In the genomic region with DNA sequence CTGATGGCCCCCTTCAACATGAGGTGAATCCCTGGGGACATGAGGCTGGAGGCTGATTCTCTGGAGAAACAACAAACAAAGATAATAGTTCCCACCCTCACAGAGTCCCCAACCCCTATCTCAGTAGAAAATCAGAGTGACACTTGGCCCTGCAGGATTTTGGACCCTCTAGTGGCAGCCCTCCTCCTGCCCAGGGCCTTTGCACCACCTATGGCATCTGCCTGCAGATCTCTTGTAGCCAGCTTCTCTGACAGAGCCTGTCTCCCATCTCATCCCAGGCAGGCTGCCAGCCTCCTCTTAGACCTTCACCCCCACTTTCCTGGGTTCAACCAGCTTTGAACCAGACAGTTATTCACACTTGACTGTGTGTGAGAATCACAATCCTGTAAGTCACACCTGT, we compare ENCODE assay signal across 27 mouse cellular contexts. TPM values are rescaled to one million over a fixed set of nuclear protein-coding genes. Genes with fewer than 3 reads are reported as not detected.
DNase-seq lines count a peak whose midpoint lies in the region; ATAC-seq and TF ChIP-seq lines count a peak whose summit lies in the region.
"Had no signal": no experiment of that assay in that cellular context is flagged by ENCODE, and none has a peak within 500 bp of the region (broad histone marks: within the 10 kb centered on the region; RNA-seq: fewer than 3 reads in every experiment).

No protein-coding gene starts in this region.

- peaks cover 50% of the 10 kb centered on the region for H3K36me3 ChIP-seq in forebrain, embryonic 10.5 days (replicated peaks)
- H3K36me3 ChIP-seq in forebrain, embryonic 15.5 days: peaks cover 16% of the 10 kb centered on the region; the same call in 1 of the 2 replicates
- peaks cover 35% of the 10 kb centered on the region for H3K36me3 ChIP-seq in intestine, embryonic 14.5 days (ENCODE audit: control insufficient read depth, insufficient read depth, low read length)
- H3K36me3 ChIP-seq in intestine, postnatal 0 days (ENCODE audit: control insufficient read depth, insufficient read depth): peaks cover 33% of the 10 kb centered on the region
- H3K36me3 ChIP-seq in megakaryocyte, embryonic 14.5 days (replicated peaks; ENCODE audit: low read length): peaks cover 66% of the 10 kb centered on the region
- H3K36me3 ChIP-seq in limb, embryonic 13.5 days: peaks cover 46% of the 10 kb centered on the region

- peak; percentile 5 for DNase-seq in forebrain, embryonic 10.5 days (ENCODE audit: extremely low spot score, low spot score)
- DNase-seq in intestine, embryonic 14.5 days (ENCODE audit: low spot score): peak; percentile 21
- DNase-seq: adrenal gland, postnatal 14 days; forebrain, postnatal 0 days; gastrocnemius, postnatal 14 days; kidney, adult 9 months; kidney, postnatal 10 days; layer of hippocampus, postnatal 36 days; lung, postnatal 4 days; midbrain, embryonic 14.5 days; thymus, postnatal 14 days had no signal

- no peaks in the 10 kb centered on the region for H3K9me3 ChIP-seq in forebrain, embryonic 10.5 days
- H3K9me3 ChIP-seq in forebrain, embryonic 15.5 days: no peaks in the 10 kb centered on the region
- H3K9me3 ChIP-seq in intestine, embryonic 14.5 days (ENCODE audit: control insufficient read depth, low read length): no peaks in the 10 kb centered on the region
- no peaks in the 10 kb centered on the region for H3K9me3 ChIP-seq in intestine, postnatal 0 days (ENCODE audit: control insufficient read depth)
- H3K9me3 ChIP-seq in megakaryocyte, embryonic 14.5 days: no peaks in the 10 kb centered on the region
- no peaks in the 10 kb centered on the region for H3K9me3 ChIP-seq in limb, embryonic 13.5 days
- H3K9me3 ChIP-seq: embryonic facial prominence, embryonic 13.5 days; heart, embryonic 12.5 days; limb, embryonic 15.5 days had no signal

- H3K27me3 ChIP-seq in forebrain, embryonic 10.5 days (ENCODE audit: poor library complexity, severe bottlenecking): no peaks in the 10 kb centered on the region
- no peaks in the 10 kb centered on the region for H3K27me3 ChIP-seq in forebrain, embryonic 15.5 days
- H3K27me3 ChIP-seq in intestine, embryonic 14.5 days (replicated peaks; ENCODE audit: control insufficient read depth, insufficient read depth, low read length): no peaks in the 10 kb centered on the region
- no peaks in the 10 kb centered on the region for H3K27me3 ChIP-seq in intestine, postnatal 0 days (replicated peaks; ENCODE audit: control insufficient read depth, insufficient read depth, low read length)
- H3K27me3 ChIP-seq in megakaryocyte, embryonic 14.5 days (replicated peaks): no peaks in the 10 kb centered on the region
- H3K27me3 ChIP-seq in limb, embryonic 13.5 days: no peaks in the 10 kb centered on the region
- H3K27me3 ChIP-seq: limb, embryonic 15.5 days had no signal

- no peak overlapping the region for H3K4me3 ChIP-seq in forebrain, embryonic 10.5 days
- H3K4me3 ChIP-seq in forebrain, embryonic 15.5 days: no peak overlapping the region
- no peak overlapping the region for H3K4me3 ChIP-seq in intestine, embryonic 14.5 days (ENCODE audit: low read depth, low read length)
- no peak overlapping the region for H3K4me3 ChIP-seq in intestine, postnatal 0 days (ENCODE audit: low read depth, low read length)
- H3K4me3 ChIP-seq in megakaryocyte, embryonic 14.5 days (replicated peaks): peak overlapping the region; percentile 24
- no peak overlapping the region for H3K4me3 ChIP-seq in limb, embryonic 13.5 days

- TF ChIP-seq CTCF in intestine, postnatal 0 days (IDR thresholded peaks at IDR 0.05; ENCODE audit: low read depth): no peak

- peaks cover 40% of the 10 kb centered on the region for H3K4me1 ChIP-seq in forebrain, embryonic 10.5 days
- H3K4me1 ChIP-seq in forebrain, embryonic 15.5 days: peaks cover 38% of the 10 kb centered on the region
- H3K4me1 ChIP-seq in intestine, embryonic 14.5 days (replicated peaks; ENCODE audit: control insufficient read depth, insufficient read depth, low read length): peaks cover 12% of the 10 kb centered on the region; the same call in 1 of the 2 replicates
- 0 out of 2 replicates have a peak, but pooled peaks cover 2% of the 10 kb centered on the region for H3K4me1 ChIP-seq in intestine, postnatal 0 days (replicated peaks; ENCODE audit: control insufficient read depth, insufficient read depth, low read length)
- H3K4me1 ChIP-seq in megakaryocyte, embryonic 14.5 days: peaks cover 71% of the 10 kb centered on the region
- H3K4me1 ChIP-seq in limb, embryonic 13.5 days: peaks cover 29% of the 10 kb centered on the region

- H3K27ac ChIP-seq in forebrain, embryonic 10.5 days: no peak overlapping the region
- no peak overlapping the region for H3K27ac ChIP-seq in forebrain, embryonic 15.5 days (replicated peaks)
- no peak overlapping the region for H3K27ac ChIP-seq in intestine, embryonic 14.5 days (ENCODE audit: low read depth)
- no peak overlapping the region for H3K27ac ChIP-seq in intestine, postnatal 0 days (ENCODE audit: low read depth, low read length)
- H3K27ac ChIP-seq in limb, embryonic 13.5 days: no peak overlapping the region
- H3K27ac ChIP-seq: embryonic facial prominence, embryonic 13.5 days had no signal

- no peak overlapping the region for H3K9ac ChIP-seq in forebrain, embryonic 15.5 days (replicated peaks)
- no peak overlapping the region for H3K9ac ChIP-seq in intestine, embryonic 14.5 days (ENCODE audit: low read length)
- no peak overlapping the region for H3K9ac ChIP-seq in intestine, postnatal 0 days (ENCODE audit: low read depth, low read length)
- H3K9ac ChIP-seq in limb, embryonic 13.5 days: 0 out of 2 replicates have a peak overlapping the region, but pooled peaks have one; percentile 58
- H3K9ac ChIP-seq: forebrain, postnatal 0 days; limb, embryonic 15.5 days had no signal

- no peak overlapping the region for H3K4me2 ChIP-seq in forebrain, embryonic 15.5 days (replicated peaks)
- H3K4me2 ChIP-seq in intestine, embryonic 14.5 days (ENCODE audit: low read length): no peak overlapping the region
- no peak overlapping the region for H3K4me2 ChIP-seq in intestine, postnatal 0 days (replicated peaks; ENCODE audit: low read depth)
- no peak overlapping the region for H3K4me2 ChIP-seq in limb, embryonic 13.5 days (replicated peaks)
- H3K4me2 ChIP-seq: limb, embryonic 15.5 days had no signal

- ATAC-seq in forebrain, embryonic 15.5 days (replicated peaks): no peak
- ATAC-seq in intestine, embryonic 14.5 days (replicated peaks; ENCODE audit: low FRiP score, low TSS enrichment, low read depth): no peak
- ATAC-seq in intestine, postnatal 0 days: no peak
- no peak for ATAC-seq in megakaryocyte, adult 5-6 weeks (ENCODE audit: poor library complexity, severe bottlenecking)
- no peak for ATAC-seq in limb, embryonic 13.5 days (ENCODE audit: low FRiP score, low read depth)
- ATAC-seq: CD4-positive, CD25-positive, alpha-beta regulatory T cell, adult 4 months; forebrain, postnatal 0 days; hindbrain, embryonic 16.5 days; intestine, embryonic 16.5 days; lung, postnatal 0 days had no signal

RNA-seq across cellular contexts. Expression of gene Yju2, which starts 1.9 kb away (rescaled TPM):
- polyA plus RNA-seq in forebrain, embryonic 10.5 days (2016; fragmentation: Nextera tagmentation; extraction: Ambion mirVana): 29.2 and 30.4 TPM in 2 replicates
- polyA plus RNA-seq in forebrain, embryonic 15.5 days (2015; fragmentation: Nextera tagmentation; extraction: Ambion mirVana): 25.2 and 27.8 TPM in 2 replicates
- 18.6 and 23.6 TPM in 2 replicates for polyA plus RNA-seq in intestine, embryonic 14.5 days (2014; fragmentation: Nextera tagmentation; extraction: Ambion mirVana)
- 10.2 and 10.9 TPM in 2 replicates for polyA plus RNA-seq in intestine, postnatal 0 days (2015; fragmentation: Nextera tagmentation; extraction: Ambion mirVana)
- 15.6 and 33.1 TPM in 2 replicates for polyA plus RNA-seq in megakaryocyte, embryonic 14.5 days (2012; ENCODE audit: insufficient read depth, low replicate concordance)
- 6.3 and 10.9 TPM in 2 replicates for total RNA-seq in megakaryocyte, adult 5-6 weeks (2015)
- 14.7 and 17.1 TPM in 2 replicates for total RNA-seq in megakaryocyte, adult 5-6 weeks (2017)
- 25.5 and 27.8 TPM in 2 replicates for polyA plus RNA-seq in limb, embryonic 13.5 days (2015; fragmentation: Nextera tagmentation; extraction: Ambion mirVana)

RNA-seq across cellular contexts. Expression of gene Ebi3, which starts 8.4 kb away (rescaled TPM):
- polyA plus RNA-seq in forebrain, embryonic 10.5 days (2016; fragmentation: Nextera tagmentation; extraction: Ambion mirVana): 1.4 and 1.9 TPM in 2 replicates
- 3.1 and 3.9 TPM in 2 replicates for polyA plus RNA-seq in forebrain, embryonic 15.5 days (2015; fragmentation: Nextera tagmentation; extraction: Ambion mirVana)
- polyA plus RNA-seq in intestine, embryonic 14.5 days (2014; fragmentation: Nextera tagmentation; extraction: Ambion mirVana): 2.5 and 2.8 TPM in 2 replicates
- polyA plus RNA-seq in intestine, postnatal 0 days (2015; fragmentation: Nextera tagmentation; extraction: Ambion mirVana): 1.5 and 1.6 TPM in 2 replicates
- polyA plus RNA-seq in megakaryocyte, embryonic 14.5 days (2012; ENCODE audit: insufficient read depth, low replicate concordance): 114 and 143 TPM in 2 replicates
- total RNA-seq in megakaryocyte, adult 5-6 weeks (2015): 31.8 and 36.1 TPM in 2 replicates
- total RNA-seq in megakaryocyte, adult 5-6 weeks (2017): 16.6 and 34.0 TPM in 2 replicates
- polyA plus RNA-seq in limb, embryonic 13.5 days (2015; fragmentation: Nextera tagmentation; extraction: Ambion mirVana): 1.3 and 1.4 TPM in 2 replicates
- polyA plus RNA-seq: heart, embryonic 12.5 days had no signal

RNA-seq across cellular contexts. Expression of gene Shd, which starts 9.5 kb away (rescaled TPM):
- polyA plus RNA-seq in forebrain, embryonic 10.5 days (2016; fragmentation: Nextera tagmentation; extraction: Ambion mirVana): 42.1 and 50.3 TPM in 2 replicates
- 118 and 121 TPM in 2 replicates for polyA plus RNA-seq in forebrain, embryonic 15.5 days (2015; fragmentation: Nextera tagmentation; extraction: Ambion mirVana)
- 13.2 and 18.3 TPM in 2 replicates for polyA plus RNA-seq in intestine, embryonic 14.5 days (2014; fragmentation: Nextera tagmentation; extraction: Ambion mirVana)
- polyA plus RNA-seq in intestine, postnatal 0 days (2015; fragmentation: Nextera tagmentation; extraction: Ambion mirVana): 2.7 and 2.9 TPM in 2 replicates
- polyA plus RNA-seq in megakaryocyte, embryonic 14.5 days (2012; ENCODE audit: insufficient read depth, low replicate concordance): 2.9 and 15.1 TPM in 2 replicates
- total RNA-seq in megakaryocyte, adult 5-6 weeks (2015): not detected in 2 replicates
- total RNA-seq in megakaryocyte, adult 5-6 weeks (2017): 0.88 TPM in 1 of 2 replicates, not detected in the other
- polyA plus RNA-seq in limb, embryonic 13.5 days (2015; fragmentation: Nextera tagmentation; extraction: Ambion mirVana): 50.4 and 50.7 TPM in 2 replicates
- total RNA-seq: common myeloid progenitor, adult 5-6 weeks; monocyte, adult 5-6 weeks had no signal
- polyA plus RNA-seq: CD4-positive, CD25-positive, alpha-beta regulatory T cell, adult 4 months had no signal

RNA-seq across cellular contexts. Expression of gene Zfp119b, which starts 11.5 kb away (rescaled TPM):
- 6.4 and 6.6 TPM in 2 replicates for polyA plus RNA-seq in forebrain, embryonic 10.5 days (2016; fragmentation: Nextera tagmentation; extraction: Ambion mirVana)
- polyA plus RNA-seq in forebrain, embryonic 15.5 days (2015; fragmentation: Nextera tagmentation; extraction: Ambion mirVana): 6.9 and 7.9 TPM in 2 replicates
- polyA plus RNA-seq in intestine, embryonic 14.5 days (2014; fragmentation: Nextera tagmentation; extraction: Ambion mirVana): 4.2 and 5.0 TPM in 2 replicates
- 3.4 and 3.7 TPM in 2 replicates for polyA plus RNA-seq in intestine, postnatal 0 days (2015; fragmentation: Nextera tagmentation; extraction: Ambion mirVana)
- 0.12 TPM in 1 of 2 replicates, not detected in the other for polyA plus RNA-seq in megakaryocyte, embryonic 14.5 days (2012; ENCODE audit: insufficient read depth, low replicate concordance)
- total RNA-seq in megakaryocyte, adult 5-6 weeks (2015): 9.1 and 12.0 TPM in 2 replicates
- 4.6 and 7.0 TPM in 2 replicates for total RNA-seq in megakaryocyte, adult 5-6 weeks (2017)
- 7.0 and 7.6 TPM in 2 replicates for polyA plus RNA-seq in limb, embryonic 13.5 days (2015; fragmentation: Nextera tagmentation; extraction: Ambion mirVana)

RNA-seq across cellular contexts. Expression of gene Fsd1, which starts 25.5 kb away (rescaled TPM):
- polyA plus RNA-seq in forebrain, embryonic 10.5 days (2016; fragmentation: Nextera tagmentation; extraction: Ambion mirVana): 74.4 and 80.9 TPM in 2 replicates
- polyA plus RNA-seq in forebrain, embryonic 15.5 days (2015; fragmentation: Nextera tagmentation; extraction: Ambion mirVana): 127 and 151 TPM in 2 replicates
- polyA plus RNA-seq in intestine, embryonic 14.5 days (2014; fragmentation: Nextera tagmentation; extraction: Ambion mirVana): 16.9 and 18.8 TPM in 2 replicates
- 3.6 and 4.2 TPM in 2 replicates for polyA plus RNA-seq in intestine, postnatal 0 days (2015; fragmentation: Nextera tagmentation; extraction: Ambion mirVana)
- polyA plus RNA-seq in megakaryocyte, embryonic 14.5 days (2012; ENCODE audit: insufficient read depth, low replicate concordance): not detected in 2 replicates
- total RNA-seq in megakaryocyte, adult 5-6 weeks (2015): not detected in 2 replicates
- not detected in 2 replicates for total RNA-seq in megakaryocyte, adult 5-6 weeks (2017)
- 36.4 and 39.2 TPM in 2 replicates for polyA plus RNA-seq in limb, embryonic 13.5 days (2015; fragmentation: Nextera tagmentation; extraction: Ambion mirVana)
- total RNA-seq: common myeloid progenitor, adult 5-6 weeks; granulocyte monocyte progenitor cell, adult 5-6 weeks; hematopoietic stem cell, adult 5-6 weeks; monocyte, adult 5-6 weeks had no signal

Comparison
In these comparisons a context has a peak if more than half of its experiments do, and no peak if none do; other contexts are left out.
1. RNA of gene Ebi3, which starts 8.4 kb away (polyA plus RNA-seq): 114 to 143 TPM in megakaryocyte, embryonic 14.5 days; 3.1 to 3.9 TPM in forebrain, embryonic 15.5 days, 2.5 to 2.8 TPM in intestine, embryonic 14.5 days, 1.4 to 1.9 TPM in forebrain, embryonic 10.5 days, 1.5 to 1.6 TPM in intestine, postnatal 0 days and 1.3 to 1.4 TPM in limb, embryonic 13.5 days; every median in the first group is over 10 times any median in the second.